Mouse (Mus musculus): Measurements from ENCODE around the gene Clgn. TPM values are rescaled to one million over a fixed set of nuclear protein-coding genes. Genes with fewer than 3 reads are reported as not detected.

Clgn gene
- polyA plus RNA-seq, 1 experiment from 2014 or later = 0.08 TPM

DNA sequence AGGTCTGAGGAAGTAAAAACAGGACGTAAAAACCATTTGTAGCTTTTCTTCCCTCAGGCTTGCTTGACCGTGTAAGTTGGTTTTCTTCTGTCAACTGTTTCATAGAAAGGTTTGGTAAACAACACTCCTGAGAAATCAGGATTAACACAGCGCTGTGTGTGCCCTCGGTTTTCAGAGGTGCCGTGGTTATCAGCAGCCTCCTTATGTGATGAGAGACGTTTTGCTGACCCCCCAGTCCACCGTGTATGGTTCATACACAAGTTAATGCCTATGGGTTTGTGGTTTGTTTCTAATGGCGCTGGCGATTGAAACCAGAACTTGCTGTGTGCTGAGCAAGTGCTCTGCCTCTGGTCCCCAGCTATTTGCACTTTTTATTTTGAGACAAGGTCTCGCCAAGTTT lies 15.9 kb downstream of the Clgn start:
- 36% methylated on average over 10 of the region's 10 CpGs for WGBS
- H3K4me2 ChIP-seq (ENCODE audit: low read length) = no peak overlapping the region
- H3K4me3 ChIP-seq (ENCODE audit: control insufficient read depth in 1 of 2, insufficient read depth in 1 of 2, low read depth in 1 of 2, low read length in 2 of 2) = no peak overlapping the region
- no peaks in the 10 kb centered on the region for H3K9me3 ChIP-seq (ENCODE audit: control insufficient read depth, low read length)
- no peak overlapping the region for H3K27ac ChIP-seq (replicated peaks in 1 of 2; ENCODE audit: control insufficient read depth in 1 of 2, insufficient read depth in 1 of 2, low read depth in 2 of 2, low read length in 2 of 2)
- H3K4me1 ChIP-seq (ENCODE audit: control insufficient read depth in 2 of 2, insufficient read depth in 2 of 2, low read length in 2 of 2) = no peaks in the 10 kb centered on the region
- peaks cover 11% of the 10 kb centered on the region; the same call in 1 of the 2 replicates for H3K27me3 ChIP-seq (ENCODE audit: control insufficient read depth, insufficient read depth, low read length)
- no peak overlapping the region for H3K9ac ChIP-seq (ENCODE audit: low read length)
- no peaks in the 10 kb centered on the region for H3K36me3 ChIP-seq (ENCODE audit: control insufficient read depth, insufficient read depth, low read length)
- ATAC-seq (ENCODE audit: insufficient number of reproducible peaks, insufficient read depth, low FRiP score, low read depth) = no peak

DNA sequence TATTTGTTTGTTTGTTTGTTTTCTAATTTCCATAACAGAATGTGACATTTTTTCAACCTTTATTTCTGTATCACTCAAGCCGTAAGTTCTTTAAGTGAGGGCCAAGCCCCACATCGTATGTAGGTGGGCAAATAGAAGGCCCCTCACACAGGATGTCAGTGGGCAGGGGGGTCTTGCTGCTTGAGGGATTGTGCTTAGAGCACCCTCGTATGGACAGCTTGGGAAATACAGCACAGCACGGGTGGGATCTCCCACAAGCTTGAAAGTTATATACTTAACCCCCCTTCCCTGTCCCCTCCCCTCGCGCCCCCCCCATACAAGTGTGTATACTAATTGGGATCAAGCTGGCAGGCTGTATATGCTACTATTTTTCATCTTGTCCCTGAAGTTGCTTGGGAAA lies 17.2 kb downstream of the Clgn start:
- Histone ChIP-seq H3K4me2 (ENCODE audit: low read length) (no peak overlapping the region), H3K36me3 (ENCODE audit: control insufficient read depth, insufficient read depth, low read length) (no peaks in the 10 kb centered on the region), H3K27ac (replicated peaks in 1 of 2; ENCODE audit: control insufficient read depth in 1 of 2, insufficient read depth in 1 of 2, low read depth in 2 of 2, low read length in 2 of 2) (no peak overlapping the region), H3K4me1 (ENCODE audit: control insufficient read depth in 2 of 2, insufficient read depth in 2 of 2, low read length in 2 of 2) (no peaks in the 10 kb centered on the region), H3K27me3 (ENCODE audit: control insufficient read depth, insufficient read depth, low read length) (peaks cover 11% of the 10 kb centered on the region; the same call in 1 of the 2 replicates), H3K9ac (ENCODE audit: low read length) (no peak overlapping the region), H3K4me3 (ENCODE audit: control insufficient read depth in 1 of 2, insufficient read depth in 1 of 2, low read depth in 1 of 2, low read length in 2 of 2) (no peak overlapping the region), H3K9me3 (ENCODE audit: control insufficient read depth, low read length) (no peaks in the 10 kb centered on the region)
- ATAC-seq (ENCODE audit: insufficient number of reproducible peaks, insufficient read depth, low FRiP score, low read depth) = no peak
- WGBS = 35% methylated on average over 6 of the region's 6 CpGs

DNA sequence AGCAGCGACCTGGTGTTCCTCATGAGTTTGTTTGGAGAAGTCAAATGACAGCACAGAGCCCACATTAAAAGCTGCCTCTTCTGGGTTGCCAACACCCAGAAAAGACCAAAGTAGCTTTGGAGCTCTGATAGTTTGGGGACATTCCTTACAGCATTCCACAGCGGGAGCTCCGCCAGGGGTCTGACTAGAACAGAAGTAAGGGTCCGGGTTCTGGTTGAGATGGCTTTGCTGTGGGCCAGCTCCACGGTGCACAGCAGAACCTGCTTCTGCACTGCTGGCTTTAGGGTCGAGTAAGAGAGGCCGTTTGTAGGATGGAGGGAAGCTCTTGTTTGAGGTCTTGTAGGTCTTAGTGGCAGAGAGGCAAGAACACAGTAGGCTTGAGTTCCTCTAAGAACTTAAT lies 18.8 kb downstream of the Clgn start:
- Histone ChIP-seq H3K27me3 (ENCODE audit: control insufficient read depth, insufficient read depth, low read length) (peaks cover 11% of the 10 kb centered on the region; the same call in 1 of the 2 replicates), H3K4me2 (ENCODE audit: low read length) (no peak overlapping the region), H3K4me3 (ENCODE audit: control insufficient read depth in 1 of 2, insufficient read depth in 1 of 2, low read depth in 1 of 2, low read length in 2 of 2) (no peak overlapping the region), H3K27ac (replicated peaks in 1 of 2; ENCODE audit: control insufficient read depth in 1 of 2, insufficient read depth in 1 of 2, low read depth in 2 of 2, low read length in 2 of 2) (no peak overlapping the region), H3K36me3 (ENCODE audit: control insufficient read depth, insufficient read depth, low read length) (no peaks in the 10 kb centered on the region), H3K9ac (ENCODE audit: low read length) (no peak overlapping the region), H3K4me1 (ENCODE audit: control insufficient read depth in 2 of 2, insufficient read depth in 2 of 2, low read length in 2 of 2) (no peaks in the 10 kb centered on the region), H3K9me3 (ENCODE audit: control insufficient read depth, low read length) (no peaks in the 10 kb centered on the region)
- no peak for ATAC-seq (ENCODE audit: insufficient number of reproducible peaks, insufficient read depth, low FRiP score, low read depth)
- WGBS = 48% methylated on average over 7 of the region's 7 CpGs

DNA sequence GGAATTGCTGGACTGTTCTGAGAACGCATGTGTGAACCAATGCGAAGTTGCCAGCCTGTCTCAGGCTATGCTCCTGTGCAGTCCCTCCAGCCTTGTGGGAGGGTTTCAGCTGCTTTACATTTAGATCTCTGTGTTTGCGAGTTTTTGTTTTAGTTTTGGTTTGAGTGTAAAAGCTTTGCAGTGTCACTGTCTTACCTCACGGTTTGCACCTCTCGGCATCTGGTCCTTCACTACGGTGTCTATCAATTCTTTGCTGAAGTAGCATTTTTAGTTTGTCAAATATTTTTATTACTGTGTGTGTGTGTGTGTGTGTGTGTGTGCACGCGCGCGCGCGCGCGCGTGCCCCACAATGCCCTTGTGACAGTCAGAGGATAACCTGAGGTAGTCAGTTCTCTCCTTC lies 27.2 kb downstream of the Clgn start:
- no peak overlapping the region for H3K27ac ChIP-seq (replicated peaks in 1 of 2; ENCODE audit: control insufficient read depth in 1 of 2, insufficient read depth in 1 of 2, low read depth in 2 of 2, low read length in 2 of 2)
- no peak overlapping the region for H3K4me3 ChIP-seq (ENCODE audit: control insufficient read depth in 1 of 2, insufficient read depth in 1 of 2, low read depth in 1 of 2, low read length in 2 of 2)
- no peak overlapping the region for H3K9ac ChIP-seq (ENCODE audit: low read length)
- H3K36me3 ChIP-seq (ENCODE audit: control insufficient read depth, insufficient read depth, low read length) = no peaks in the 10 kb centered on the region
- ATAC-seq (ENCODE audit: insufficient number of reproducible peaks, insufficient read depth, low FRiP score, low read depth) = no peak
- peaks cover 11% of the 10 kb centered on the region for H3K27me3 ChIP-seq (ENCODE audit: control insufficient read depth, insufficient read depth, low read length)
- H3K4me1 ChIP-seq (ENCODE audit: control insufficient read depth in 2 of 2, insufficient read depth in 2 of 2, low read length in 2 of 2) = no peaks in the 10 kb centered on the region
- no peaks in the 10 kb centered on the region for H3K9me3 ChIP-seq (ENCODE audit: control insufficient read depth, low read length)
- 91% methylated on average over 15 of the region's 15 CpGs for WGBS
- no peak overlapping the region for H3K4me2 ChIP-seq (ENCODE audit: low read length)

GRCm38 (mm10) chr8:83417970-83418369 lies 28.3 kb downstream of the Clgn start:
- no peak overlapping the region for H3K9ac ChIP-seq (ENCODE audit: low read length)
- H3K4me3 ChIP-seq (ENCODE audit: control insufficient read depth in 1 of 2, insufficient read depth in 1 of 2, low read depth in 1 of 2, low read length in 2 of 2) = no peak overlapping the region
- H3K36me3 ChIP-seq (ENCODE audit: control insufficient read depth, insufficient read depth, low read length) = no peaks in the 10 kb centered on the region
- H3K4me1 ChIP-seq (ENCODE audit: control insufficient read depth in 2 of 2, insufficient read depth in 2 of 2, low read length in 2 of 2) = no peaks in the 10 kb centered on the region
- WGBS = 67% methylated on average over 6 of the region's 6 CpGs
- H3K4me2 ChIP-seq (ENCODE audit: low read length) = no peak overlapping the region
- no peak for ATAC-seq (ENCODE audit: insufficient number of reproducible peaks, insufficient read depth, low FRiP score, low read depth)
- no peak overlapping the region for H3K27ac ChIP-seq (replicated peaks in 1 of 2; ENCODE audit: control insufficient read depth in 1 of 2, insufficient read depth in 1 of 2, low read depth in 2 of 2, low read length in 2 of 2)
- no peaks in the 10 kb centered on the region for H3K9me3 ChIP-seq (ENCODE audit: control insufficient read depth, low read length)
- peaks cover 13% of the 10 kb centered on the region for H3K27me3 ChIP-seq (ENCODE audit: control insufficient read depth, insufficient read depth, low read length)

DNA sequence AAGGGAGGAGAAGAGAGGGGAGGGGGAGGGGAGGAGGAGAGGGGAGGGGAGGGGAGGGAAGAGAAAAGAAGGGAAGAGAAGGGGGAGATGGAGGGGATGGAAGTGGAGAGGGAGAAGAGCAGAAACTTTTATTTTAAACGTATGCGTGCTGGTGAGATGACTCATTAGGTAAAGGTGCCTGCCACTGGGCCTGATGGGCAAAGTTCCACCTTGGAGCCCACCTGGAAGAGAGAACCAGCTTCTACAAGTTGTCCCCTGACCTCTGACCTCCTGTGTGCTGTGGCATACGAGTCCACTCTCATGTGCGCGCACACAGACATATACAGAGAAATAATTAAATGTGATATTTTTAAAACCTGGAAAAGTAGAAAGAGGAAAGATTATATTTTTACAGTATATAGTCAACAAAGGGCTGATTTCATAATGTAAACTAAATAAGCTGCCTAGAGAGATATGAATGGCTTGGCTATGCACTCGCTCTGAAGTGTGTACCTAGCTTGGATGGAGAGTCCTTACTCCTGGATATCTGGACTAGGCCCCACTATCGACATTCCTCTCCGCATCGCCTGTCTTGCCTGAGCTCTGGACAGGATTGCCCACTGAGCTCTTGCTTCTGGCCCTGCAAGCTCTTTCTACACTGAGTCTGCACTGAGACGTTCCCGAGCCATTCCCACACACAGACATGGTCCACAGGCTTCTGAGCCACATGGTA lies 29.3 kb downstream of the Clgn start:
- H3K4me2 ChIP-seq (ENCODE audit: low read length) = no peak overlapping the region
- no peak for ATAC-seq (ENCODE audit: insufficient number of reproducible peaks, insufficient read depth, low FRiP score, low read depth)
- H3K36me3 ChIP-seq (ENCODE audit: control insufficient read depth, insufficient read depth, low read length) = no peaks in the 10 kb centered on the region
- WGBS = 87% methylated on average over 11 of the region's 11 CpGs
- no peaks in the 10 kb centered on the region for H3K9me3 ChIP-seq (ENCODE audit: control insufficient read depth, low read length)
- no peak overlapping the region for H3K27ac ChIP-seq (replicated peaks in 1 of 2; ENCODE audit: control insufficient read depth in 1 of 2, insufficient read depth in 1 of 2, low read depth in 2 of 2, low read length in 2 of 2)
- no peak overlapping the region for H3K4me3 ChIP-seq (ENCODE audit: control insufficient read depth in 1 of 2, insufficient read depth in 1 of 2, low read depth in 1 of 2, low read length in 2 of 2)
- no peak overlapping the region for H3K9ac ChIP-seq (ENCODE audit: low read length)
- H3K27me3 ChIP-seq (ENCODE audit: control insufficient read depth, insufficient read depth, low read length) = peaks cover 21% of the 10 kb centered on the region
- no peaks in the 10 kb centered on the region for H3K4me1 ChIP-seq (ENCODE audit: control insufficient read depth in 2 of 2, insufficient read depth in 2 of 2, low read length in 2 of 2)

DNA sequence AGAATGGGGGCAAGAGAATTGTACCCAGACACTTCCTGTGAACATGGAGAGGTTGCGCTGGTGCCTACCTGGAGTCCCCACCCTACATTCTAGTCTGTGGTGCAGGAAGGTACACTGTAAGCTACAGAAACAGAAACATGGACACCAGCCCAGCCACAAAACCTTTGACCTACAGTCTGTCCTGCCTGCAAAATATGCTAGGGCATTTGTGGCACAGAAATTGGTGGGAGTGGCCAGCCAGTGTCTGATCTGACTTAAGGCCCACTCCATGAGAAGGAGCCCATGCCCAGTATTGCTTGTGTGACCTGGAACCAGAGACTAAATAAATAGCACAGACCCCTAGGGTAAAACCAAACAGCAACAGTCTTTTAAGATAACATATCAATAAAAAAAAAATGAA lies 31.7 kb downstream of the Clgn start:
- Histone ChIP-seq H3K9ac (ENCODE audit: low read length) (no peak overlapping the region), H3K36me3 (ENCODE audit: control insufficient read depth, insufficient read depth, low read length) (no peaks in the 10 kb centered on the region), H3K4me3 (ENCODE audit: control insufficient read depth in 1 of 2, insufficient read depth in 1 of 2, low read depth in 1 of 2, low read length in 2 of 2) (no peak overlapping the region), H3K4me1 (ENCODE audit: control insufficient read depth in 2 of 2, insufficient read depth in 2 of 2, low read length in 2 of 2) (peaks cover 0 to 3% of the 10 kb centered on the region in 2 experiments; a peak in 1 of 4 replicates), H3K9me3 (ENCODE audit: control insufficient read depth, low read length) (no peaks in the 10 kb centered on the region), H3K27ac (replicated peaks in 1 of 2; ENCODE audit: control insufficient read depth in 1 of 2, insufficient read depth in 1 of 2, low read depth in 2 of 2, low read length in 2 of 2) (no peak overlapping the region), H3K27me3 (ENCODE audit: control insufficient read depth, insufficient read depth, low read length) (peaks cover 35% of the 10 kb centered on the region), H3K4me2 (ENCODE audit: low read length) (no peak overlapping the region)
- no peak for ATAC-seq (ENCODE audit: insufficient number of reproducible peaks, insufficient read depth, low FRiP score, low read depth)
- WGBS = 86% methylated on average over 1 of the region's 1 CpGs
